Mouse (Mus musculus) forebrain, embryonic 12.5 days (tissue): ENCODE results near the gene Nell1. TPM values are rescaled to one million over a fixed set of nuclear protein-coding genes. Genes with fewer than 3 reads are reported as not detected.

Experiments used
- ATAC-seq: fragments of 200-750 bp; cut with Nextera tagmentation; 2 replicates; pipeline ENCODE4 v1.8.0; 2017; ENCODE audit warnings: moderate TSS enrichment; ENCODE audit not compliant: low FRiP score
- H3K27ac ChIP-seq: fragments of 300-500 bp; sonication (generic); 2 replicates; pipeline ENCODE4 v1.5.1; 2016; ENCODE audit warnings: mild to moderate bottlenecking
- H3K27me3 ChIP-seq: fragments of 300-500 bp; sonication (generic); 2 replicates; pipeline ENCODE4 v1.6.1; 2016; ENCODE audit warnings: mild to moderate bottlenecking
- H3K36me3 ChIP-seq: fragments of 300-500 bp; sonication (generic); replicated peaks from 2 replicates; pipeline ENCODE4 v1.6.1; 2016; ENCODE audit warnings: mild to moderate bottlenecking
- H3K4me1 ChIP-seq: fragments of 300-500 bp; sonication (generic); 2 replicates; pipeline ENCODE4 v1.6.1; 2016
- H3K4me2 ChIP-seq: fragments of 300-500 bp; sonication (generic); 2 replicates; pipeline ENCODE4 v1.6.1; 2016; ENCODE audit warnings: mild to moderate bottlenecking, moderate library complexity
- H3K4me3 ChIP-seq: fragments of 300-500 bp; sonication (generic); replicated peaks from 2 replicates; pipeline ENCODE4 v1.5.1; 2016; ENCODE audit warnings: mild to moderate bottlenecking
- H3K9ac ChIP-seq: fragments of 300-500 bp; sonication (generic); 2 replicates; pipeline ENCODE4 v1.6.1; 2016; ENCODE audit warnings: mild to moderate bottlenecking
- H3K9me3 ChIP-seq: fragments of 300-500 bp; sonication (generic); 2 replicates; pipeline ENCODE4 v1.6.1; 2016
- WGBS: fragments of 180-500 bp; shearing (Covaris S2); methylation state at CpG from one replicate; pipeline ENCODE4 v1.1.7; 2016; 5-methylcytosine and 5-hydroxymethylcytosine counted together
- polyA plus RNA-seq: library from polyadenylated mRNA; unstranded; fragments of >200 nt; fragmentation: Nextera tagmentation; extraction: Ambion mirVana; gene quantifications from 2 replicates; pipeline ENCODE4 v1.2.1, GENCODE M21; 2016

The Nell1 gene
- polyA plus RNA-seq, 1 experiment from 2014 or later: 2.1 TPM

GRCm38 (mm10) chr7:50105612-50106321 lies 131.1 kb downstream of the Nell1 start:
- H3K9me3 ChIP-seq: no peaks in the 10 kb centered on the region
- no peak overlapping the region for H3K27ac ChIP-seq
- no peaks in the 10 kb centered on the region for H3K36me3 ChIP-seq
- 66% methylated on average over 8 of the region's 8 CpGs for WGBS
- no peak for ATAC-seq
- no peak overlapping the region for H3K4me2 ChIP-seq
- no peaks in the 10 kb centered on the region for H3K4me1 ChIP-seq
- H3K4me3 ChIP-seq: no peak overlapping the region
- no peaks in the 10 kb centered on the region for H3K27me3 ChIP-seq
- H3K9ac ChIP-seq: no peak overlapping the region

DNA sequence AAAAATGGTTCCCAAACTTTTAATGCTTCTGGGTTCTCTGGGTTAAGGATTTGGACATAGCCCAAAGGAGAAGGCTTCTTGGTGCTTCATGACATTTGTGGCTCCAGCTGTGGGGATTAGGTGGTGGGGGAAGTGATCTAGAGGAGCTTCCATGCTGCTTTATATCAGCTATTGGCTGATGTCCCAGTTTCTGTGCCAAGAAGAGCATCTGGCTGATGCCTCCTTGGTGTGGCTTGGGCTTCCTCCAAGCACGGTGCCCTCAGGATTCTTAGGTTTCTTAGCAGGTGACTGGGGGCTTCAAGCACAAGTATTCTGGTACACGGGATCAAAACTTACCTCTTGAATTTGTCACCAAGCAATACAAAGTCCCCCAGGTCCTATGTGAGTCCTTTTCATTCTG lies 132.6 kb downstream of the Nell1 start:
- no peak for ATAC-seq
- no peaks in the 10 kb centered on the region for H3K9me3 ChIP-seq
- H3K4me2 ChIP-seq: no peak overlapping the region
- no peaks in the 10 kb centered on the region for H3K36me3 ChIP-seq
- H3K4me3 ChIP-seq: no peak overlapping the region
- H3K27ac ChIP-seq: no peak overlapping the region
- 95% methylated on average over 2 of the region's 2 CpGs for WGBS
- H3K27me3 ChIP-seq: no peaks in the 10 kb centered on the region
- H3K9ac ChIP-seq: no peak overlapping the region
- H3K4me1 ChIP-seq: no peaks in the 10 kb centered on the region

- H3K9me3 ChIP-seq: no peaks in the 10 kb centered on the region
- H3K4me1 ChIP-seq: no peaks in the 10 kb centered on the region
- no peak overlapping the region for H3K4me2 ChIP-seq
- no peak overlapping the region for H3K4me3 ChIP-seq
- WGBS: 90% methylated on average over 5 of the region's 5 CpGs
- no peak for ATAC-seq
- H3K27me3 ChIP-seq: no peaks in the 10 kb centered on the region
- H3K36me3 ChIP-seq: no peaks in the 10 kb centered on the region
- H3K9ac ChIP-seq: no peak overlapping the region
- H3K27ac ChIP-seq: no peak overlapping the region
Measured at GRCm38 (mm10) chr7:50118348-50118747, 143.7 kb downstream of the Nell1 start.

GRCm38 (mm10) chr7:50137706-50138105 lies 163.0 kb downstream of the Nell1 start:
- Histone ChIP-seq H3K9ac (no peak overlapping the region), H3K27me3 (no peaks in the 10 kb centered on the region), H3K36me3 (no peaks in the 10 kb centered on the region), H3K4me3 (no peak overlapping the region), H3K4me1 (no peaks in the 10 kb centered on the region), H3K27ac (no peak overlapping the region), H3K4me2 (no peak overlapping the region), H3K9me3 (no peaks in the 10 kb centered on the region)
- 91% methylated on average over 3 of the region's 3 CpGs for WGBS
- ATAC-seq: no peak

DNA sequence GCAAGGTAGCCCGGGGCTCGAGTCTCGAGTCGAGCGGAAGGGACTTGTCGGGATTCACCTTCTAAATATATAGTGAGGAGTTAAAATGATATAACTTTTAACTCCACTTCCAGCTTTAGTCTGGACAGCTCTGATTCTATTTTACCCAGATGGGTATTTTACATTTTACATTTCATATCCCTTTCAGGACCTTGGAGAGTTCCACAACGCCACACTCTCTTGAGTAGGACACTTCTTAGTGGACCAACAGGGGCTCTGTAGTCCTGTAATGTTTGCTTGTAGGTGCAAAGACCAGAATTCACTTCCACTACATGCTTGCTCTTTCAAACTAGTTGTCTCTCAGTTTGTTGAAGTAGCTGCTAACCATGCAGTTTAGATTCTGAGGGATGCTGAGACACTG lies 174.7 kb downstream of the Nell1 start:
- Histone ChIP-seq H3K27ac (no peak overlapping the region), H3K4me3 (no peak overlapping the region), H3K9ac (no peak overlapping the region), H3K4me1 (no peaks in the 10 kb centered on the region), H3K27me3 (no peaks in the 10 kb centered on the region), H3K4me2 (no peak overlapping the region), H3K9me3 (no peaks in the 10 kb centered on the region), H3K36me3 (no peaks in the 10 kb centered on the region)
- WGBS: 96% methylated on average over 7 of the region's 7 CpGs
- no peak for ATAC-seq

GRCm38 (mm10) chr7:50150838-50151237 lies 176.2 kb downstream of the Nell1 start:
- no peak overlapping the region for H3K4me2 ChIP-seq
- no peak overlapping the region for H3K27ac ChIP-seq
- no peak overlapping the region for H3K9ac ChIP-seq
- H3K4me3 ChIP-seq: no peak overlapping the region
- no peaks in the 10 kb centered on the region for H3K36me3 ChIP-seq
- 76% methylated on average over 2 of the region's 2 CpGs for WGBS
- no peaks in the 10 kb centered on the region for H3K9me3 ChIP-seq
- ATAC-seq: no peak
- no peaks in the 10 kb centered on the region for H3K27me3 ChIP-seq
- H3K4me1 ChIP-seq: no peaks in the 10 kb centered on the region

GRCm38 (mm10) chr7:50153618-50154017 lies 179.0 kb downstream of the Nell1 start:
- 81% methylated on average over 2 of the region's 2 CpGs for WGBS

DNA sequence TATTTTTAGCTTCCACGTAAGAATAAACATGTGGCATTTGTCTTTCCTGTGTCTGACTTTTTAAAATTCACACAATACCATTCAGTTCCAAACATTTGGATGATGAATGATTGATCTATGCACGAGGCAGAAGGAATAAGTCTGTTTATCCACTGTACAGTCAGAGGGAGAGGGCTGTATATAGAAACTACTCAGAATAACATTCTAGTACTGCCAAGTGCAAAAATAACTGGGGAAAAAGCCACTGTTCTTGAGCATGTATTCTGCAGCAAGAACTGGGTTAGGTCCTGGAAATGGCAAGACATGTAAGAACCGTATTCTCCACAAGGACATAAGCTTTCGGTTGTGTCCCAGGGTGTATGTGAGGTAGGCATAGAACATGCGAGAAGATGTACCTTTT lies 187.9 kb downstream of the Nell1 start:
- 89% methylated on average over 5 of the region's 5 CpGs for WGBS
- no peak overlapping the region for H3K9ac ChIP-seq
- ATAC-seq: no peak
- no peaks in the 10 kb centered on the region; the same call in 1 of the 2 replicates for H3K4me1 ChIP-seq
- H3K27me3 ChIP-seq: no peaks in the 10 kb centered on the region
- no peak overlapping the region for H3K4me3 ChIP-seq
- H3K27ac ChIP-seq: no peak overlapping the region
- H3K36me3 ChIP-seq: no peaks in the 10 kb centered on the region
- H3K9me3 ChIP-seq: no peaks in the 10 kb centered on the region
- H3K4me2 ChIP-seq: no peak overlapping the region

More at GRCm38 (mm10) chr7:50153618-50154017, 179.0 kb downstream of the Nell1 start:
- Histone ChIP-seq H3K27me3 (no peaks in the 10 kb centered on the region), H3K4me2 (no peak overlapping the region), H3K4me1 (no peaks in the 10 kb centered on the region), H3K9ac (no peak overlapping the region), H3K36me3 (no peaks in the 10 kb centered on the region), H3K4me3 (no peak overlapping the region), H3K9me3 (no peaks in the 10 kb centered on the region), H3K27ac (no peak overlapping the region)
- ATAC-seq: no peak

GRCm38 (mm10) chr7:50168778-50169177 lies 194.1 kb downstream of the Nell1 start:
- no peaks in the 10 kb centered on the region for H3K9me3 ChIP-seq
- no peak for ATAC-seq
- no peak overlapping the region for H3K9ac ChIP-seq
- H3K27ac ChIP-seq: no peak overlapping the region
- no peak overlapping the region for H3K4me3 ChIP-seq
- no peaks in the 10 kb centered on the region for H3K27me3 ChIP-seq
- H3K4me2 ChIP-seq: no peak overlapping the region
- no peaks in the 10 kb centered on the region; the same call in 1 of the 2 replicates for H3K4me1 ChIP-seq
- no peaks in the 10 kb centered on the region for H3K36me3 ChIP-seq

- H3K27me3 ChIP-seq: no peaks in the 10 kb centered on the region
- H3K9me3 ChIP-seq: no peaks in the 10 kb centered on the region
- H3K27ac ChIP-seq: no peak overlapping the region
- no peak for ATAC-seq
- no peaks in the 10 kb centered on the region for H3K36me3 ChIP-seq
- H3K4me1 ChIP-seq: no peaks in the 10 kb centered on the region
- no peak overlapping the region for H3K4me3 ChIP-seq
- 94% methylated on average over 6 of the region's 6 CpGs for WGBS
- H3K4me2 ChIP-seq: no peak overlapping the region
- H3K9ac ChIP-seq: no peak overlapping the region
Measured at GRCm38 (mm10) chr7:50186306-50186705, 211.6 kb downstream of the Nell1 start.

DNA sequence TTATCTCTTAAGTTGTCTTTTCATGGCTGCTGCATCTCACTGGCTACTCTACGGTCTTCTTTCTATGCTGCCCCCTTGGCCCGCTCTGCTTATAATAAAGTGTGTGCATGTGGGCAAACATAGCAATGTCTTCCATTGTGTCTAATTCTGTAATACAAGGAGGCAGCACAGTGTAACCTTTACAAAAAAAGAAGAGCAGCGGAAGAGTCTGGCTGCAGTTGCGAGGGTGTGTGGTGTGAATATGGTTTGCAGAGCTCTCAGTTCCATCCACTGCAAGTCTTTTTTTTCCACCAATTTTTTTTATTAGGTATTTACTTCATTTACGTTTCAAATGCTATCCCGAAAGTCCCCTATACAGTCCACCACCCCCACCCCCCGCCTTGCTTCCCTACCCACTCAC lies 219.3 kb downstream of the Nell1 start:
- Histone ChIP-seq H3K9ac (no peak overlapping the region), H3K27me3 (no peaks in the 10 kb centered on the region), H3K4me3 (no peak overlapping the region), H3K4me1 (no peaks in the 10 kb centered on the region), H3K9me3 (no peaks in the 10 kb centered on the region), H3K27ac (no peak overlapping the region), H3K4me2 (no peak overlapping the region), H3K36me3 (no peaks in the 10 kb centered on the region)
- no peak for ATAC-seq
- 88% methylated on average over 7 of the region's 7 CpGs for WGBS

GRCm38 (mm10) chr7:50195080-50195611 lies 220.5 kb downstream of the Nell1 start:
- H3K4me2 ChIP-seq: no peak overlapping the region

GRCm38 (mm10) chr7:50205268-50205667 lies 230.6 kb downstream of the Nell1 start:
- H3K9me3 ChIP-seq: no peaks in the 10 kb centered on the region
- H3K27ac ChIP-seq: no peak overlapping the region
- H3K4me3 ChIP-seq: no peak overlapping the region
- no peaks in the 10 kb centered on the region for H3K36me3 ChIP-seq
- H3K9ac ChIP-seq: no peak overlapping the region
- 79% methylated on average over 2 of the region's 2 CpGs for WGBS
- no peaks in the 10 kb centered on the region for H3K27me3 ChIP-seq
- ATAC-seq: no peak
- no peaks in the 10 kb centered on the region for H3K4me1 ChIP-seq
- H3K4me2 ChIP-seq: no peak overlapping the region

More at GRCm38 (mm10) chr7:50195080-50195611, 220.5 kb downstream of the Nell1 start:
- Histone ChIP-seq H3K36me3 (no peaks in the 10 kb centered on the region), H3K27ac (no peak overlapping the region), H3K27me3 (no peaks in the 10 kb centered on the region), H3K9me3 (no peaks in the 10 kb centered on the region), H3K4me1 (no peaks in the 10 kb centered on the region), H3K4me3 (no peak overlapping the region), H3K9ac (no peak overlapping the region)
- ATAC-seq: no peak
- 60% methylated on average over 3 of the region's 3 CpGs for WGBS
